Mouse (Mus musculus) stomach, postnatal 0 days (tissue): ENCODE results near the gene Anp32a.

ENCODE experiments used
- CTCF ChIP-seq: IDR thresholded peaks from 2 replicates; pipeline ENCODE4 v1.5.1; 2016; ENCODE audit warnings: antibody characterized with exemption, low read depth, mild to moderate bottlenecking, moderate library complexity
- EP300 ChIP-seq: optimal IDR thresholded peaks from 2 replicates; pipeline ENCODE3; 2016; ENCODE audit warnings: antibody characterized with exemption

DNA sequence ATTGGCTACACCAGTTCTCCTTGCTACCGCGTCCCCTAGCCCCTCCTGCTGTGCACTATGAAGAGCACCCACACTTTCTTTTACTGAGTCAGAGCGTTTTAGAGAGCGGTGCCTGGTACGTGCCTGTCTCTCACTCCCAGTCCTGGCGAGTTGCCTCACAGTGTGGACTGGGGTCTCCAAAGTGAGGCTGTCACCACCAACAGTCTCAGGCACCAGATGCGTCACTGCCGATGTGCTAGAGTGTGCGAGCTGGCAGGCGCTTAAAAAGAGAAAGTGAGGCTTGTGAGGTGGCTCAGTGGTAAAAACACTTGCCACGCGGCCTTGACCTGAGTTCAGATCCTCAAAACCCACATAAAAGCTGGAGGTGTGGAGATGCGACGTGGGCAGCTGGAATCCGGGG is 8.2 kb downstream of the Anp32a start:
- TF ChIP-seq EP300 (no peak), CTCF (no peak)
